Mouse (Mus musculus): Measurements from ENCODE around the gene Sox13. TPM values are rescaled to one million over a fixed set of nuclear protein-coding genes. Genes with fewer than 3 reads are reported as not detected.

The Sox13 gene
- polyA plus RNA-seq, 1 experiment from 2014 or later: 6.0 TPM

DNA sequence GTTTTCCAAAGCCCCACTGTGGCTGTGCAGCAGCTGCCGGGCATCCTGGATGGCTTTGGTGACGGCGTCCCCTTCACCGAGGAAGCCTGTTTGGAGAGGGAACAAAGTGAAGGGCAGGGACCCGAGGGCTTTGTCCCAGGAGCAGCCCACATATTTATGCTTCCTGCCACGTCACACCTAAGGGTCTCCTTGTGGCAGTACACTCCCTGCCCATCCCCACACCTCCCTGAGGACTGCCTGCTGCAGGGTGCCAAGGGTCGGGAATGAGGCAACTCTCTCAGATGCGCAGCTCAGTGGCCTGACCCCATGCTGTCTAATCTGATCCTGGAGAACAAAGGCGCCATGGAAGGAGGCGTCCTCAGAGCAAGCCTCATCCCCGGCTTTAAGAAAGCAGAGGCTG, 38.0 kb downstream of the Sox13 start:
- Histone ChIP-seq H3K9ac (ENCODE audit: low read length) (no peak overlapping the region), H3K9me3 (ENCODE audit: control insufficient read depth, low read length) (no peaks in the 10 kb centered on the region), H3K4me2 (ENCODE audit: low read depth, severe bottlenecking) (no peak overlapping the region), H3K27me3 (ENCODE audit: control insufficient read depth, insufficient read depth, low read length) (no peaks in the 10 kb centered on the region), H3K27ac (replicated peaks; ENCODE audit: low read depth, low read length) (no peak overlapping the region), H3K4me3 (ENCODE audit: low read depth, low read length) (no peak overlapping the region), H3K4me1 (ENCODE audit: control insufficient read depth, insufficient read depth, low read length) (no peaks in the 10 kb centered on the region), H3K36me3 (ENCODE audit: control insufficient read depth, insufficient read depth, low read length) (peaks cover 4% of the 10 kb centered on the region; the same call in 1 of the 2 replicates)
- DNase-seq (ENCODE audit: low spot score): no peak
- ATAC-seq (ENCODE audit: insufficient number of reproducible peaks, low FRiP score, low TSS enrichment, low read depth): no peak
- WGBS: 71% methylated on average over 11 of the region's 11 CpGs

- Histone ChIP-seq H3K9me3 (ENCODE audit: control insufficient read depth, low read length) (no peaks in the 10 kb centered on the region), H3K27ac (replicated peaks; ENCODE audit: low read depth, low read length) (no peak overlapping the region), H3K27me3 (ENCODE audit: control insufficient read depth, insufficient read depth, low read length) (no peaks in the 10 kb centered on the region), H3K4me2 (ENCODE audit: low read depth, severe bottlenecking) (no peak overlapping the region), H3K4me3 (ENCODE audit: low read depth, low read length) (no peak overlapping the region), H3K4me1 (ENCODE audit: control insufficient read depth, insufficient read depth, low read length) (no peaks in the 10 kb centered on the region), H3K36me3 (ENCODE audit: control insufficient read depth, insufficient read depth, low read length) (peaks cover 4% of the 10 kb centered on the region; the same call in 1 of the 2 replicates), H3K9ac (ENCODE audit: low read length) (peak overlapping the region; percentile 23; the same call in 1 of the 2 replicates)
- peak; percentile 22; the same call in 1 of the 2 replicates for ATAC-seq (ENCODE audit: insufficient number of reproducible peaks, low FRiP score, low TSS enrichment, low read depth)
- WGBS: 39% methylated on average over 9 of the region's 9 CpGs
- DNase-seq (ENCODE audit: low spot score): peak; percentile 87
Observed at GRCm38 (mm10) chr1:133385506-133385905, 38.7 kb downstream of the Sox13 start.

DNA sequence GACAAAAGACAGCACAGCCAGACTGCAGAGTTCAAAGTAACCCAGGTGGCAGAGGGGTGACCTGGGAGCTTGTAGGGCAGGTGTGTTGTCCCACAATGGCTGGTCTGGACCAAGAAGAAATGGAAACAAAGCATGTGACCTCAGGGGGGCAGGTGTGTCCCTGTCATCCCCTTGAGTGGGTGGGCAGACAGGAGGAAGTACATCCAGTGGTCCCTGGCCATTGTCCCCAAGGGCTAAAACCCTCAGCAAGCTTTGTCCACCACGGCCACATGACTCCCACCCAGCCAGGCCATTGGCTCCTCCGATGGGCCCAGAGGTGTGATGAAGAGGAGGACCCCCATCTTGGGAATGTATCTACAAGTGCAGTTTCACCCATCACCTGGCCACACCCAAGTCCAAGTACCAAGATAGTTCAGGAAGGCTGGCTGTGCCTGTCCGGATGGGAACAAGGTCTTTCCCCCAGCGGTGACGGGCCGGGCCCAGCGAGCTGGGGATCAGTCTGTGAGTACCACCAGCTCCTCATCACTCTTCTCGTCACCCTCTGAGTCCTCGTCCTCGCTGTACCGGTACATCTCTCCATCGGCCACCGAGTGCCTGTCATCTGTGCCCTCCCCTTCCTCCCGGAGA, 40.9 kb downstream of the Sox13 start:
- 91% methylated on average over 14 of the region's 14 CpGs for WGBS
- ATAC-seq (ENCODE audit: insufficient number of reproducible peaks, low FRiP score, low TSS enrichment, low read depth) (no peak), DNase-seq (ENCODE audit: low spot score) (no peak)
- Histone ChIP-seq H3K4me1 (ENCODE audit: control insufficient read depth, insufficient read depth, low read length) (no peaks in the 10 kb centered on the region), H3K27me3 (ENCODE audit: control insufficient read depth, insufficient read depth, low read length) (no peaks in the 10 kb centered on the region), H3K36me3 (ENCODE audit: control insufficient read depth, insufficient read depth, low read length) (peaks cover 4% of the 10 kb centered on the region; the same call in 1 of the 2 replicates), H3K27ac (replicated peaks; ENCODE audit: low read depth, low read length) (no peak overlapping the region), H3K4me3 (ENCODE audit: low read depth, low read length) (no peak overlapping the region), H3K4me2 (ENCODE audit: low read depth, severe bottlenecking) (no peak overlapping the region), H3K9ac (ENCODE audit: low read length) (no peak overlapping the region), H3K9me3 (ENCODE audit: control insufficient read depth, low read length) (no peaks in the 10 kb centered on the region)

- no peak overlapping the region for H3K4me3 ChIP-seq (ENCODE audit: low read depth, low read length)
- H3K4me1 ChIP-seq (ENCODE audit: control insufficient read depth, insufficient read depth, low read length): no peaks in the 10 kb centered on the region
- peak overlapping the region; percentile 8; the same call in 1 of the 2 replicates for H3K9ac ChIP-seq (ENCODE audit: low read length)
- H3K36me3 ChIP-seq (ENCODE audit: control insufficient read depth, insufficient read depth, low read length): peaks cover 4% of the 10 kb centered on the region; the same call in 1 of the 2 replicates
- DNase-seq (ENCODE audit: low spot score): no peak
- WGBS: 56% methylated on average over 12 of the region's 12 CpGs
- no peak overlapping the region for H3K4me2 ChIP-seq (ENCODE audit: low read depth, severe bottlenecking)
- no peak overlapping the region for H3K27ac ChIP-seq (replicated peaks; ENCODE audit: low read depth, low read length)
- ATAC-seq (ENCODE audit: insufficient number of reproducible peaks, low FRiP score, low TSS enrichment, low read depth): no peak
- H3K9me3 ChIP-seq (ENCODE audit: control insufficient read depth, low read length): no peaks in the 10 kb centered on the region
- H3K27me3 ChIP-seq (ENCODE audit: control insufficient read depth, insufficient read depth, low read length): no peaks in the 10 kb centered on the region
Observed at GRCm38 (mm10) chr1:133382552-133383155, 41.5 kb downstream of the Sox13 start.

DNA sequence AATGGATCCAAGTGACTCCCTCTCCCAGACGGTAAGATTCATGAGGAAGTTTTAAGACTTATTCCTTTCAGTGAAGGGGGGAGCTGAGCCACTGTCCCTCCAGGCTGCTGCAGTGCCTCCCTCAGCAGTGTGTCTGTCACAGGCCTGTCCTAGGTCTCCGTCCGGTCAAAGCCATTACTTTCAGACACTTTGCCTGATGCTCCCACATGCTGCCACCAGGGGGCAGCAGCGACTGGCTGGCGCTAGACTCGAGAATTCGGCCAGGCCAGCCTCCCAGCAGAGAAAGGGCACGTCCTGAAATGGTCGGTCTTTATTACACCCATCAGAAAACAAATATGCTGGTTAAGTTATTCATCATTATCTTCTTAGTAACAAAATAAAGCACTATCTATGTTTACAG, 42.2 kb downstream of the Sox13 start:
- peak; percentile 91 for DNase-seq (ENCODE audit: low spot score)
- H3K4me3 ChIP-seq (ENCODE audit: low read depth, low read length): no peak overlapping the region
- peaks cover 4% of the 10 kb centered on the region; the same call in 1 of the 2 replicates for H3K36me3 ChIP-seq (ENCODE audit: control insufficient read depth, insufficient read depth, low read length)
- no peaks in the 10 kb centered on the region for H3K27me3 ChIP-seq (ENCODE audit: control insufficient read depth, insufficient read depth, low read length)
- WGBS: 8% methylated on average over 9 of the region's 9 CpGs
- no peak overlapping the region for H3K4me2 ChIP-seq (ENCODE audit: low read depth, severe bottlenecking)
- no peak for ATAC-seq (ENCODE audit: insufficient number of reproducible peaks, low FRiP score, low TSS enrichment, low read depth)
- no peaks in the 10 kb centered on the region for H3K9me3 ChIP-seq (ENCODE audit: control insufficient read depth, low read length)
- no peak overlapping the region for H3K27ac ChIP-seq (replicated peaks; ENCODE audit: low read depth, low read length)
- H3K4me1 ChIP-seq (ENCODE audit: control insufficient read depth, insufficient read depth, low read length): no peaks in the 10 kb centered on the region
- H3K9ac ChIP-seq (ENCODE audit: low read length): no peak overlapping the region

DNA sequence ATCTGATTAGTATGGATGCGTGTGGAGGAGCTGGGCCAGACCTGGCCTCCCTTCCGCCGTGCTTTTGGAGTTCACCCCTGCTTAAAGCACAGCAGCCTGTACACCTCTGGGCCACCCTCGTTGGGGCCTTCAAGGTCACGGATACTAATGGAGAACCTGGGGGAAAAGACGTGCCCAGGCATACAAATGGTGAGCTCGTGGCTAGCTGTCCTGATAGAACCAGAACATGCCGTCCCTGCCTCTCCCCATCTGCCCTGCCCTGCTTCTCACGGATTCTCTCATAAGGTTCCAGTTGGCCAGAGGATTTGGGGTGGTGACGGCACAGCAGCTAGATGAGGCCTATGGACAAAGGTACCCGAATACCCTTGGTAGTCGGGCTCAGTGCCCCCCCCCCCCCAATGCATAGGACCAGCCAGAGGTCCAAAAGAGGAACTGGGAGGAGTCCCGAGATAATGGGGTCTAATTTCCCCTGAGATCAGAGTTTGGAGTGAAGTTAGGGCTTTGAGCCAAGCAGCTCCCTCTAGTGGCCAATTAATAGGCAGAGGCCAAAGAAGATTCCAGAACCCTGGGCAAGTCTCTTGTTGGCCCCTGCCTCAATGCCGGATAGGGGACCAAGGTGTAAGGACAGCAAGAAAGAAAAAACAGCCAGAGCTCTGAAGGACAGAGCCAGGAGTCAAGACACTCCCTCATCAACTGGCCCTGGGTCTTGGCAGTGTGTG, 43.7 kb downstream of the Sox13 start:
- ATAC-seq (ENCODE audit: insufficient number of reproducible peaks, low FRiP score, low TSS enrichment, low read depth) (no peak), DNase-seq (ENCODE audit: low spot score) (peak; percentile 38)
- Histone ChIP-seq H3K36me3 (ENCODE audit: control insufficient read depth, insufficient read depth, low read length) (peaks cover 4% of the 10 kb centered on the region; the same call in 1 of the 2 replicates), H3K9me3 (ENCODE audit: control insufficient read depth, low read length) (no peaks in the 10 kb centered on the region), H3K27me3 (ENCODE audit: control insufficient read depth, insufficient read depth, low read length) (no peaks in the 10 kb centered on the region), H3K4me3 (ENCODE audit: low read depth, low read length) (no peak overlapping the region), H3K27ac (replicated peaks; ENCODE audit: low read depth, low read length) (no peak overlapping the region), H3K4me2 (ENCODE audit: low read depth, severe bottlenecking) (no peak overlapping the region), H3K4me1 (ENCODE audit: control insufficient read depth, insufficient read depth, low read length) (no peaks in the 10 kb centered on the region), H3K9ac (ENCODE audit: low read length) (no peak overlapping the region)
- 74% methylated on average over 14 of the region's 14 CpGs for WGBS

- Histone ChIP-seq H3K4me2 (ENCODE audit: low read depth, severe bottlenecking) (no peak overlapping the region), H3K9ac (ENCODE audit: low read length) (no peak overlapping the region), H3K9me3 (ENCODE audit: control insufficient read depth, low read length) (no peaks in the 10 kb centered on the region), H3K27ac (replicated peaks; ENCODE audit: low read depth, low read length) (no peak overlapping the region), H3K4me1 (ENCODE audit: control insufficient read depth, insufficient read depth, low read length) (no peaks in the 10 kb centered on the region), H3K36me3 (ENCODE audit: control insufficient read depth, insufficient read depth, low read length) (peaks cover 4% of the 10 kb centered on the region; the same call in 1 of the 2 replicates), H3K27me3 (ENCODE audit: control insufficient read depth, insufficient read depth, low read length) (no peaks in the 10 kb centered on the region), H3K4me3 (ENCODE audit: low read depth, low read length) (no peak overlapping the region)
- ATAC-seq (ENCODE audit: insufficient number of reproducible peaks, low FRiP score, low TSS enrichment, low read depth) (no peak), DNase-seq (ENCODE audit: low spot score) (no peak)
- 83% methylated on average over 3 of the region's 3 CpGs for WGBS
Observed at GRCm38 (mm10) chr1:133379986-133380320, 44.2 kb downstream of the Sox13 start.

GRCm38 (mm10) chr1:133379254-133379985, 44.8 kb downstream of the Sox13 start:
- no peak for DNase-seq (ENCODE audit: low spot score)
- ATAC-seq (ENCODE audit: insufficient number of reproducible peaks, low FRiP score, low TSS enrichment, low read depth): no peak
- WGBS: 67% methylated on average over 10 of the region's 10 CpGs
- Histone ChIP-seq H3K27ac (replicated peaks; ENCODE audit: low read depth, low read length) (no peak overlapping the region), H3K4me3 (ENCODE audit: low read depth, low read length) (no peak overlapping the region), H3K4me2 (ENCODE audit: low read depth, severe bottlenecking) (no peak overlapping the region), H3K27me3 (ENCODE audit: control insufficient read depth, insufficient read depth, low read length) (no peaks in the 10 kb centered on the region), H3K9ac (ENCODE audit: low read length) (no peak overlapping the region), H3K36me3 (ENCODE audit: control insufficient read depth, insufficient read depth, low read length) (peaks cover 4% of the 10 kb centered on the region; the same call in 1 of the 2 replicates), H3K4me1 (ENCODE audit: control insufficient read depth, insufficient read depth, low read length) (no peaks in the 10 kb centered on the region), H3K9me3 (ENCODE audit: control insufficient read depth, low read length) (no peaks in the 10 kb centered on the region)

Measured in limb, embryonic 11.5 days (tissue).